Mouse (Mus musculus) erythroblast, embryonic 14.5 days (primary cell): ENCODE results near the gene Olfr373. TPM values are rescaled to one million over a fixed set of nuclear protein-coding genes. Genes with fewer than 3 reads are reported as not detected.
"Not testable (repeated sequence)": the region's sequence is repeated elsewhere in the genome, so short reads cannot be mapped to it uniquely, and the experiment has no call there.

Experiments used
- H3K27me3 ChIP-seq: 2 replicates; pipeline ENCODE4 v1.6.1; 2012; ENCODE audit warnings: inconsistent platforms; ENCODE audit not compliant: control insufficient read depth
- H3K36me3 ChIP-seq: 2 replicates; pipeline ENCODE4 v1.6.1; 2012; ENCODE audit warnings: mild to moderate bottlenecking, inconsistent platforms; ENCODE audit not compliant: control insufficient read depth
- H3K4me1 ChIP-seq: 2 replicates; pipeline ENCODE4 v1.6.1; 2012; ENCODE audit warnings: inconsistent platforms; ENCODE audit not compliant: control insufficient read depth
- H3K4me3 ChIP-seq: replicated peaks from 2 replicates; pipeline ENCODE3; 2012; ENCODE audit warnings: moderate library complexity, mild to moderate bottlenecking, inconsistent platforms
- H3K9me3 ChIP-seq: 2 replicates; pipeline ENCODE4 v1.6.1; 2012; ENCODE audit warnings: low read length, inconsistent platforms, mixed read lengths; ENCODE audit not compliant: control insufficient read depth
- GATA1 ChIP-seq: IDR thresholded peaks from 2 replicates; pipeline ENCODE4 v1.6.1; 2012; ENCODE audit warnings: low read length, inconsistent platforms, mixed read lengths
- TAL1 ChIP-seq: IDR thresholded peaks from 3 replicates; pipeline ENCODE4 v1.6.1; 2012; ENCODE audit warnings: low read length, inconsistent platforms, mixed read lengths
- polyA plus RNA-seq: library from polyadenylated mRNA; stranded (reverse); fragments of >175 nt; gene quantifications from 2 replicates; pipeline ENCODE4 v1.2.3, GENCODE M21; 2012

Gene Olfr373
- polyA plus RNA-seq, 1 experiment, result not detected

DNA sequence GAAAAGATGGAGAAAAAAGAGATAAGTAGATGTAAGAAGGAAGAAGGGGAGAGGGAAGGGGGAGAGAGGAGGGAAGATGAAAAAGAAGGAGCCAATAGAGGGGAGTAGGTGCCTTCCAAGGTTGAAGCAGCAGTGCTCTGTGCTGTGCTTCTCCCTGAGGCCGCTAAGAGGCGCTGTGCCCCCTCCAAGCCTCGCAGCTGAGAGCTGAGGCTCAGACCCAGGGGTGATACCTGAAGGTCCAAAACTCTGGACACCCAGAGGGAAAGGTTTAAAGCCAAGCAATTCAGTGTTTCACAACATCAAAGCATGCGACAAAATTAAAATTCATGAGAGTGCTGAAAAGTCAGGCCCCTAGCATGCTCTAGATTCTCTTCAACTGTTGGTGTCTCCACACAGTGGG lies 22.2 kb downstream of the Olfr373 start:
- H3K4me1 ChIP-seq, result no peaks in the 10 kb centered on the region
- TF ChIP-seq TAL1 (no peak), GATA1 (no peak)
- no peaks in the 10 kb centered on the region for H3K27me3 ChIP-seq
- no peaks in the 10 kb centered on the region for H3K9me3 ChIP-seq
- H3K4me3 ChIP-seq, result no peak overlapping the region
- no peaks in the 10 kb centered on the region for H3K36me3 ChIP-seq

DNA sequence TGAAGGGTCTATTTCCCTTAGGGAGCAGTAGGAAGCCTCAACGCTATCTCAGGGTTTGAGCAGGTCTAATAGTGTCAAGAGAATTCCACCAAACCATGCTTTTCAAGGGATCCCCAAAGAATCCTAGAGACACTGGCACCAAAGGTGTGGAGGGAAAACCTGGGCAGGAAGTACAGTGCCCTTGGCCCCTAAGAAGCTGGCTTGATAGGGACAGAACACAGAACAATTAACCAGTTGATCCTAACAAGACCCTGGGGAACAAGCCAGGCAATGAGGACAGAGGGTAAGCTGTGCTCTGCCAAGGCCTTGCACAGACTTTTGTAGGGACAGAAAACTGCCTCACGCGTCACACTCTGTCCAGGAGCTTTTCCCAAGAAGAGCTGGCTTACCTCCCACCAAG lies 23.8 kb downstream of the Olfr373 start, which contains the start of gene Olfr374:
Gene Olfr374, plus strand, starts transcription at position 301 of the 400 bp plus-strand sequence.
- no peaks in the 10 kb centered on the region for H3K9me3 ChIP-seq
- H3K4me1 ChIP-seq, result no peaks in the 10 kb centered on the region
- no peak for TF ChIP-seq TAL1
- no peak for TF ChIP-seq GATA1
- no peak within 1 kb of the TSS for H3K4me3 ChIP-seq
- H3K36me3 ChIP-seq, result no peaks in the 10 kb centered on the region
- no peaks in the 10 kb centered on the region for H3K27me3 ChIP-seq

DNA sequence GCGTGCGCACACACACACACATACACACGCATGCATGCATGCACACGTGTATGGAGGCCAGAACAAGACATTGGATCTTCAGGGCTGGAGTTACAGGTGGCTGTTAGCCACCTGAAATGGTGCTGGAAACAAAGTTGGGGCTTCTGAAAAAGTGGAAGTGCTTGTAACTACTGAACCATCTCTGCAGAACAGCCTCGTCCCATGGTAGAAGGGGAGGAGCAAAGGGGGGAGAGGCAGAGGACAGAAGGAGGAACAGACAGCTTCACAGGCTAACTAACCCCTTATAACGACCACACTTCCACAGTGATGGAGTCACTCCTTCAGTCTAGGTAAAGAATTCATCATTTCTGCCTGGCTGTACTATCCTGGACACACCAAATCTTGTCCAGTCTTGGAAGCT lies 27.9 kb downstream of the Olfr373 start:
- Histone ChIP-seq H3K36me3 (no peaks in the 10 kb centered on the region), H3K4me3 (no peak overlapping the region)
- no peak for TF ChIP-seq TAL1
- TF ChIP-seq GATA1, result no peak

DNA sequence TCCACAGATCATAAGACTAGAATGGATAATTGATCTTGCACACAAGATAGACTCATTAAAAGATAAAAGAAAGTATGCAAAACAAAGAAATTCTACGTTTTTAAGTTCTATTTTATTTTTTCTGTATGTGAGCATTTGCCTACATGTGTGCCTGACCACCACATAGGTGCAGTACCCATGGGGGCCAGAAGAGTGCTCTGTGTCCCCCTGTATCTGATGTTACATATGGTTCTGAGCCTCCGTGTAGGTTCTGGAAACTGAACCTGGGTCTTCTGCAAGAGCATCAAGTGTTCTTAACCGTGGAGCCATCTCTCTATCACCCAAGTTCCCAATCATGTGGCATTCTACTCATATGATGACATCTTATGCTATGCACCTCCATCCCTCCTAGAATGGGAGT lies 29.5 kb downstream of the Olfr373 start:
- Histone ChIP-seq H3K4me1 (no peaks in the 10 kb centered on the region), H3K27me3 (no peaks in the 10 kb centered on the region), H3K9me3 (peaks cover 2% of the 10 kb centered on the region; the same call in 1 of the 2 replicates), H3K4me3 (no peak overlapping the region), H3K36me3 (no peaks in the 10 kb centered on the region)
- TF ChIP-seq TAL1 (no peak), GATA1 (no peak)

More for the DNA sequence above, 27.9 kb downstream of the Olfr373 start:
- Histone ChIP-seq H3K27me3 (no peaks in the 10 kb centered on the region), H3K4me1 (no peaks in the 10 kb centered on the region), H3K9me3 (peaks cover 2% of the 10 kb centered on the region; the same call in 1 of the 2 replicates)

DNA sequence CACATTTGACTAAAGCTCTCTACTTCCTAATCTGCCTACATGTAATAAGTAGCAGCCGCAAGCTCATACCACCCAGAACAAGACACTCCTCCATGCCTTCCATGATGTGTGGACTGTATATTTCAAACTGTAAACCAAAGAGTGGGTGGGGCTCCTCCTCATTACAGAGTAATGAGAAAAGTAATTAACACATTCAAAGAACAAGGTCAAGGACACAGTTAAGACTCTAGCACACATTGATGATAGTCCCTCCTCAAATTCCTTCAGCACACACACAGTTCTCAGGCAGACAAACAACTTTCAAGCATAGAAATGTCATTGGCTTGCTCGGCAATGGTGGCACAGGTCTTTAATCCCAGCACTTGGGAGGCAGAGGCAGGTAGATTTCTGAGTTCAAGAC lies 32.2 kb downstream of the Olfr373 start:
- no peak for TF ChIP-seq GATA1
- no peak for TF ChIP-seq TAL1
- H3K4me3 ChIP-seq, result no peak overlapping the region
- H3K36me3 ChIP-seq, result no peaks in the 10 kb centered on the region
- no peaks in the 10 kb centered on the region for H3K27me3 ChIP-seq
- peaks cover 2% of the 10 kb centered on the region; the same call in 1 of the 2 replicates for H3K9me3 ChIP-seq
- no peaks in the 10 kb centered on the region for H3K4me1 ChIP-seq

DNA sequence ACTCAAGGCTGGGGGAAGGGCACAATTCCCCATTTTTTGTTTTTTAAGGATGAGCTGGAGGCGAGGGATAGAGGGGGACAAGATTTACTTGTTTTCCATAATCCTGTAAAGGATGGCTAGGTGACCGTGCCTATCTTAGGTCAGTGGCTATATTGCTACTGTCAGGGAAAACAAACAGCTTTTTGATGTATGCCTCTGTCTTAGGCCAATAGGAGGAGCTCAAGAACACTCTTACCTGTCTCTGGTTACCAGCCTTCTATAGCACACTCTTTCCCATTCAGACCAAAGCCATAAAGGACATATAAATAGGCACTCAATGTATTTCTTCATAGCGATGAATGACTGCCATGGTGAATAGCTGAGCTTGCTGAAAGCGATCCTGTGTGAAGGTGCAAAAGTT lies 35.6 kb downstream of the Olfr373 start:
- H3K4me3 ChIP-seq, result no peak overlapping the region
- no peaks in the 10 kb centered on the region for H3K9me3 ChIP-seq
- no peaks in the 10 kb centered on the region for H3K27me3 ChIP-seq
- H3K36me3 ChIP-seq, result no peaks in the 10 kb centered on the region
- TF ChIP-seq TAL1 (no peak), GATA1 (no peak)
- no peaks in the 10 kb centered on the region for H3K4me1 ChIP-seq

DNA sequence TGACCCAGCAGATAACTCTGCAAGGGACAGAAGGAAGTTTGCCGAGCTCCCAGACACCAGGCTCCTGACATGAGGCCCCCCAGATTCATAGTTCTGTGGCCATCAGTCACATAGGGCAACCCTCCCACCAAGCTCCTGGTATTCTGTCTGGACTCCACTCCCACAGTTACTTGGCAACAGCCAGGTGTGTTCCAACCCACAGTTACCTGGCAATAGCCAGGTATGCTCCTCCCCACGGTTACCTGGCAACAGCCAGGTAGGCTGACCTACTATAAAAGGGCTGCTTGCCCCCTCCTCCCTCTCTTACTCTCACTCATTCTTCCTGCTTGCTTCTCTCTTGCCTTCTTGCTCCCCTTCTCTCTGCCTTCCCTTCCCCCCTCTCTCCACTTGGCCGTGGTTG lies 38.5 kb downstream of the Olfr373 start:
- not testable (repeated sequence) for H3K9me3 ChIP-seq, H3K27me3 ChIP-seq, H3K36me3 ChIP-seq, H3K4me3 ChIP-seq, H3K4me1 ChIP-seq

DNA sequence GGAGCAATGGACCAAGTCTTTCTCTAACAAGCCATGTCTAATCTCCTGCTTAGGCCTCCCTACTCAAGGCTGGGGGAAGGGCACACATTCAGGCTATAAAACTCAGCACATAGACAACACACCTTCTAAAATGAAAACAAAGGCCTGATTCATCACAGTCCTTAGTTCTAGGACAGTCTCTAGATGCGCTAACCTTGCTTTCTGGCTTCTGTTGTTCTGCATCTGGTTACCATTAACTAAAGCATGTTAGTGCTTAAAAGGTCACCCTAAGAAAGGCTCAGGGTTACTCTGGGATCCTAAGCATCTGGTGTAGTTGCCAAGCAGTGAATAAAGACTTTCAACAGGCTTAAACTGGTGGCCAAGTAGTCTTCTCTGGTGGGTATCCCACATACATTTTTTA lies 39.0 kb downstream of the Olfr373 start:
- no peak for TF ChIP-seq GATA1
- no peak for TF ChIP-seq TAL1
- H3K4me1 ChIP-seq, result no peaks in the 10 kb centered on the region
- no peaks in the 10 kb centered on the region for H3K36me3 ChIP-seq
- no peaks in the 10 kb centered on the region for H3K27me3 ChIP-seq
- no peak overlapping the region for H3K4me3 ChIP-seq
- peaks cover 6% of the 10 kb centered on the region for H3K9me3 ChIP-seq

DNA sequence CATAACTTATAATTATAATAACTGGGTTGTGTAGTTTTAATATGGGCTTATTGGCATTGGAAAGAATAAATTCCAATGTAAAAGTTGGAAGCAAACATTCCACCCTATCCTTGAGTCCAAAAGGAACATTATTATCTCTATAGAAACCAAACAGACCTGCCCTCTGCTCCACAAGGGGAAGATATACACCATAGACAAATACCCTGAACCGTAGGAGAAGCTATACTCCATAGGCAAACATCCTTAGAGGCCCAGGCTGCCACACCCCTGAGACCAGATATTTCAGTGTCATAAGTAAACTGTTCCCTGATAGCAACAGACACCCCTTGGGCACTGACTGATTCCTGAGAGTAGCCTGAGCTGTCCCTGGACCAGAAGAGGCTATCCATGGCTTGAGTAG lies 44.9 kb downstream of the Olfr373 start:
- H3K36me3 ChIP-seq, result no peaks in the 10 kb centered on the region
- H3K9me3 ChIP-seq, result peaks cover 6% of the 10 kb centered on the region
- no peak for TF ChIP-seq TAL1
- peaks cover under 1% of the 10 kb centered on the region for H3K27me3 ChIP-seq
- no peaks in the 10 kb centered on the region for H3K4me1 ChIP-seq
- no peak overlapping the region for H3K4me3 ChIP-seq

DNA sequence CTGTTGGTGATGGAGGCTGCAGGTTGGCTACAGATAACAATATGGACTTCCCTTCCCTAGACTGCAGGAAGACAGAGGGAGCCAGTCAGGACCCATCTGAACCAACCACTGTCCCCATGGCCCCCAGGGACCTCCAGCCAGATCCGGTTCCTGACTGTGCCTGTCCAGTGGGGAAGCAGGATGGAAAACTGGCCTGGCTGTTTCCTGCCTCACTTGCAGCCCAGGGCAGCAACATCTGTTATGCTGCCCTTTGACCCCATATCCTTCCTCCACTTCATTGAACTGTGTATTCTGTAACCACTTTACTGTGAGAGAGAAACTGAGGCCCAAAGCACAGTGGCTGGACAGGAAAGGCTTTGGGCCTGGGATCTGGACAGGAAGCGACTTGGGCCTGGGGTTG lies 48.3 kb downstream of the Olfr373 start:
- H3K4me3 ChIP-seq, result no peak overlapping the region
- H3K36me3 ChIP-seq, result no peaks in the 10 kb centered on the region
- H3K9me3 ChIP-seq, result no peaks in the 10 kb centered on the region
- TF ChIP-seq GATA1, result no peak
- no peak for TF ChIP-seq TAL1
- H3K27me3 ChIP-seq, result peaks cover 35% of the 10 kb centered on the region
- peaks cover 3% of the 10 kb centered on the region; the same call in 1 of the 2 replicates for H3K4me1 ChIP-seq
